Mouse (Mus musculus) retina, postnatal 1 day (tissue): ENCODE results near the gene Slc2a9.

ENCODE experiments used
- DNase-seq: peaks from one replicate; pipeline ENCODE4 v3.0.0-alpha.2; 2012

The Slc2a9 gene

DNA sequence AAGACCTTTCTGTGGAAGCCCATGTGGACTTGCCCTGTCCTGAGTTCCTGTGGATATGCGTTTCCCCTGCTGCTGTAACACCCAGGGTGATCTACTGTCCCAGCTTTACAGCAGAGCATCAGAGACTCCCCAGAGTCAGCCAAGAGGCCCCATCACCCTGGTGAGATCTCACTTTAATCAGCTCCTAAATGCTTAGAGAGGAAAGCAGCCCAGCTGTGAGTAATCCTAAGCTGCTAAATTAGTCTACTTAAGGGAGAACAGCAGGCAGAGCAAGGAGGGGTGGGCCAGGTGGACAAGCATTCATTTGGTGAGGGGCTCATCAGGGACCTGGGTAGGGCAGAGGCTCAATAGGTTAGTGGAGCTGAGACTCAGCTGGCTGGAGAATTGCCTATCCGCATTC is 137.4 kb downstream of the Slc2a9 start:
- peak; percentile 62 for DNase-seq

DNA sequence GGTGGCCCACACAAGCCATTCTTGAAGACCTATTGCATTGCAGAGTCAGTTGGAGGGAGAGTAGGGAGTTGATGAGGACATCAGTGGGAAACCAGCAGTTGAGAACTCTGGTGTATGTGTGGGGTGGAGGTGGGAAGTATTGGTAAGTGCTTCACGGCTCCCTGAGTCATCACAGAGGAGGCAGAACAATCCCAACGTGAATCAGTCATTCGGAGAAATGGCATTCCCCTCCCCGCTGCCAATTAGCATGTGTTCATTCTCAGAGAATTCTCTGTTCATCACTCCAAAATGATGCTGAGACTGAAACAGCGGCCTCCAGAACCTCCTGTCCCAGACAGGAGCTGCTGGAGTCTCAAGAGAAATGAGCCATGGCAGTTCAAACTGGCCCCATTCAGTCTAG is 138.5 kb downstream of the Slc2a9 start:
- no peak for DNase-seq

DNA sequence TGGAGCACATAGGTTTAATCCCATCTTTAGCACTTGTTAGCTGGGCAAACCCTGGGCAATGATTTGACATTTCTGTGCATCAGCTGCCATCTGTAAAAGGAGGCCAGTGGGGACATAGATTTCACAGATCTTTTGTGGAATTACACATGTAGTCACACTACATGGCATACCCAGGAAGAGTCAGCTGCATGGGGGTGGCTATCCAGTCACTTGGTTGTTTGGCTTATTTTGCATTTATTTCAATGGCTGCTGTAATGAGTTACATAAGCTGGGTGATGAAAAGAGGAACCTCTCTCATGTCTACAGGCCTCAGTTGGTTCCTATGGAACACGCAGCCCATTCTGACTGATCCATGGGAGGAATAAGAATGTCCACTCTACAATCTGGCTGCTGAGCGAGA is 143.2 kb downstream of the Slc2a9 start:
- DNase-seq: no peak

DNA sequence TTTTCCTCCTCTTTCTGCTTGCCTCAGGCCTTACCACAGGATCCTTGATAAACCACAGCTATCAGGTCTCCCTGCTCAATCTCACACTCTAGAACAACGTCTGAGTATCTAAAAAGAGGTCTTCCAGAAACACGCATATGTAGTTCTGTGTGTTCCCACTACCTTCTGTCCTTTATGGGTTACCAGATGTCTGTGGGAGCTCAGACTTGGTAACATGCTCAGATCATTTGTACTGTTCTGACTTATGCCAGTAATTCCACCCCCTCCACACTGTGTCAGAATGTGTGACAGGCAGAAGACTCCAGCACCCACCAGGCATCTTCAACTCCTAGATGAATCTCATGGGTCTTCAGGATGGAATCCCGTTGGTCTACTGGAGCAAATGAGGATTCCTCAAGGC is 146.0 kb downstream of the Slc2a9 start:
- DNase-seq: no peak

DNA sequence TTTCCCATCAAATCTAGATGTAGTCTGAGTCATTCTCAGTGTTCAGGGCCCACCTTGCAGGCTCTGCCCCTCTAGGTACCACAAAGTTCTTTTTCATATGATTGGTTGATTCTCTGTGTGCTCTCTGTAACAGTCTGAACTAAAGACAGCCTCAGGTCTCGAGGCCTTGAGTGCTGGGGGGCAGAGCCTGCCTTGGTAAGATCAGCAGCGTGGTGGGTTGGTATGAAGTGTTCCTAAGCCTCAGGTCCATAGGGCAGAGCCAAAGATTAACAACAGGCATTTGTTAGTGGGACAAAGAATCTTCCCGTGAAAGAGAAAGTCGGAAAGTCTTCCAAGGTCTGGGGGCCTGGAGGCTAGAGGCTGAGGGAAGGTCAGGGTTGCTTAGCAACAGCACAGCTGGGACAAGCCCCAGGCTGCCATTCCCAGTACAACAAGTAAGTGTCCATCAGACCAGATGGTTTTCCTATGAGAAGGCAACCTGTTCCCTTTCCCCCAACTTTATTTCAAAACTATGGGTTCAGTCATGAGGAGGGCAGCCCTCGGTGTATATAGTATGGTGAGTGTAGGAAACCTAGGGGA is 152.5 kb downstream of the Slc2a9 start:
- peak; percentile 20 for DNase-seq

DNA sequence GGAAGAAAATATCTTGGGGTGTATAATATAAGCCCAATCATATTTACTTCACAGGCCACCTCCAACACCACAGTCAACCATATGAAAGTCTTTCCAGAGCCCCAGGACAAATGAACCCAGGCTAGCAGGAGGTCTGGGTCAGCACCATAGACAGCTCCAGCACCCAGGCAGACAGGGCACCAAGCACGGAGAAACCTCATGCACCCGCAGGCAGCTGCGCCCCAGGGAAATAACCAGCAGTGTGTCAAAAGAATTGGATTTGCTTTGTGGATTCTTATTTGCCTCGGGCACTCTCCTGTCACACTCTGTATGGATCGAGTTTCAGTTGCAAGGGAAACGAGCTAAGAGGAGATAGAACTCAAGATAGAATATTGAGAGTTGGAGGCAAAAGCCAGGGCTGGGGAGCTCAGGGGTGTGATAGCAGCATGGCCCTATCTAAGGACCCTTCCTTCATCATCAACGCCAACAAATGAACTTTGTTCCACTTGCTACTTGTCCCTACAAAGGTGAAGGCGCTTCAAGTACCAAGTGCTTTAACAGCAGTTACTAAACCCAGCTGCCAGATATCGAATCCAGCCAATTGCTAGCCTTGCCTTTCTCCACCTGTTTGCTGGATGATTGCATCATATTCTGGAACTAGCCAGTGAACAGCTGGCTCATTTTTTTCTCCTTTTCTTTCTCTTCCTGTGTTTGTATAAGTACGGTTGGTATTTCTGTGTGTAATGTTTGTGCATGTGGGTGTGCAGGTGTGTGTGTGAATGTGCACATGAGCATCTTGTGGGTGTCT is 156.1 kb downstream of the Slc2a9 start:
- DNase-seq: peak; percentile 77

DNA sequence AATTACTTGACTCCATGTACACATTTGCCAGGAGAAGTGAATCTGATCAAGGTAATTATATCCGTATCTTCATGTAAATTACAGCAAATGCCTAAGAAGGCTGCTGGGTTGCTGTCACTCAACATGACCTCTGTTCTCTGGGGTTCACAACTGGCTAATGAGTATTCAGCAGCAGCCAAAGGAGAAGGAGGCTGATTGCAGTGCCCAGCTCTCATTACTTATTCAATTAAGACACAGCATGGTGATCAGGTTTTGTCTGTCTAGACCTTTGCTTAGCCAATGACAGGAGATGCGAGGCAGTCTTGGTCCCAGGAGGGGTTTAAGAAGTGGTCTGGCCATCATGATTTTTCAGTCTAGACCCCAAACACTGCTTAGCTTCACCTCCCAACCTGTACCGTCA is 159.8 kb downstream of the Slc2a9 start:
- DNase-seq: no peak

DNA sequence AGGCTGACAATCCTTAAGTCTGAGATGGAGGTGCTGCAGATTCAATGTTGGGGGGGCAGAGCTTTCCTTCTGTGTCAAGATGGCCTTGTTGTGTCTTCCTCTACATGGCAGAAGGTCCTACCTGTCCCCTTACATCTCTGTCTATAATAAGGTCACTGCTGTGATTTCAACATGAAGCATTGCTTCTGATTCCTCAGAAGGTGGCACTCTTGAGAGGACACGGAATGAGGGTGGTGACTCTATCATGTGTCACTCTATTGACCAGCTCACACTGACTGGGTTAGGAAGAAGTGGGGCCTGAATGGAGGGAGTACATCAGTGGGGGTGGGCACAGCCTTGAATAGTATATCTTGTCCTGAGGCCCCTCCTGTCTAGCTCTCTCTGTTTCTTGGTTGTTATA is 168.4 kb downstream of the Slc2a9 start:
- no peak for DNase-seq

DNA sequence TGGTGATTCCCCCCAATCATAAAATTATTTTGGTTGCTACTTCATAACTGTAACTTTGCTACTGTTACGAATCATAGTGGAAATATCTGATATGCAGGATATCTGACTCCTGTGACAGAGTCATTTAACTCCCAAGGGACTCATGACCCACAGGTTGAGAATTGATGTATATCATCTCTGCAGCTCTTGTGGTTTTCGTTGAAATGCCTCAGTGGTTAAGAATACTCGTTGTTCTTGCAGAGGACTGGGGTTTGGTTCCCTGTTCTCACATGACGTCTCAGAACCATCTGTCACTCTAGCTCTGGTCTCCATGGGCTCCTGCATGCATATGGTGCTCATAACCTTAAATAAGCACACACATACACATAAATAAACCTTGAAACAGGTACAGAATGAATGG is 169.6 kb downstream of the Slc2a9 start:
- DNase-seq: no peak

DNA sequence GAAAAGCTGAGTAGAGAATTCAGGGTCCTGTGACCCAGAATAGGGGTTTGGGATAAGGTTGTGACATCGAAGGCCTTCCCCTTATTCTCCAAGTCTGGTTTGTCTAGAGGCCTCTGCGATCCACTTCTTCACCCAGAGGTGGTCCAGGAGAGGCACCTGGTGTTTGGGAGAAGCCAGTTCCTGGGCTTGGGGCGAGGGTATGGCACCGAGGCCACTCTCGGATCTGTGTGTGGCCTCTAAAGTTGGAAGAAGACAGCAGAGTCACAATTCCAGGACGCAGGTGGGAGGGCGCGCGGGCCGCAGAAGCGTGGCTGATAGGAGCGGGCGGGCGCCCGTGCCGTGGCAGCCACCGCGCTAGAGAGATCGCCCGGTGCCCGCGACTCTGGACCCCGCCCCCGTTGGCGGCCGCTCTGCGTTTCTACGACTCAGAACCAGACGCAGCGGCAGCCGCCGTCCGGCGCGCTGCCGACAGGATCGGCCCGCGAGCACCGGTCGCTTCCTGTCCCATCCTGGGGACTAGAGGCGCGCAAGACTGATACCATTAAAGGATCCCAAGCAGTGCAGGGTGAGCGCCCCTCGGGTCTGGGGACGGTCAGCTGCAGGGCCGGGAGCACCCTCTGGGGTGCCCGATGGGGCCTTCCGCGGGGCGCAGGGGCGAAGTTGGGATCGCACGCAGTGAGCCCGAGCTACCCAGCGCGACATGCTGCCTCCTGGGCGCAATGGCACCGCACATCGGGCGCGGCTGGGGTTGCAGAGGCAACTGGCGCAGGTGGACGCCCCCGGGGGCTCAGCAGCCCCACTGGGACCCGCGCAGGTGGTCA is 183.8 kb downstream of the Slc2a9 start, which contains the start of gene Drd5:
Gene Drd5 (plus strand): TSS at position 402 of the 821 bp plus-strand sequence.
- DNase-seq: peak; percentile 41

DNA sequence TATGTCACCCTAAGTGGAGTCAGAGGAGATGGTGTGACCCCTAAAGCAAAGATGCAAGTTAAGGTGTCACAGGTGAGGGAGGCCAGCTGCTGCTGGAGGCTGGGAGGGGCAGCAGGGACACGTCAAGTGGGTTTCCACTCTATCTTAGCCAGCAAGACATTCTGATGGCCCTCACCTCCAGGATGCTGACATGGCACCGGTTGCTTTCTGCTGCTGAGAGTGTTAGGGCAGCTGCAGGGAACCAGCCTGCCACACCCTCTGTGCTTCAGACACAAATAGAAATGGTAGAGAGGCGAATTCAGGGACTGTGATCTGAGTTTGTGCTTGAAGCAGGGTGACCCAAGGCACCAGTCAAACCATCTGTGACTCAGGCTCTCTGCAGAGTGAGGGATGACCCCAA is 193.1 kb downstream of the Slc2a9 start:
- DNase-seq: no peak

DNA sequence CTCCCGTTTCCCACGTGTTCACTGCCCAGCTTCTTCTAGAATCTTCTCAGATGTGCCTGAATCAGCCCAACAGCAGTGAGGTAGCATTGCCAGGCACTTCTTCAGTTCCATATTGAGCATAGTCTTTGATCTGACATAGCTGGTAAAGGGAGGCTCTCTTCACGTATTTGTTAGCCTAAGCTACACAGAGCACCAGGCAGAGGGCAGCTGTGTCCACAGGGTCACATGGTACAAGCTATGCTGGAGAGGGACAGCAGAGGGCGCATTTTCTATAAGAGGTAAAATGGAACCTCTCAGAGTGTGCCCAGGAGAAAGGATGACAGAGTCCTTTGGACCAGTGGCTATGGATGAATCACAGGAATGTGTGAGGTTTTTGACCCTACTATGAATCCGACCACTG is 194.1 kb downstream of the Slc2a9 start:
- DNase-seq: peak; percentile 74

DNA sequence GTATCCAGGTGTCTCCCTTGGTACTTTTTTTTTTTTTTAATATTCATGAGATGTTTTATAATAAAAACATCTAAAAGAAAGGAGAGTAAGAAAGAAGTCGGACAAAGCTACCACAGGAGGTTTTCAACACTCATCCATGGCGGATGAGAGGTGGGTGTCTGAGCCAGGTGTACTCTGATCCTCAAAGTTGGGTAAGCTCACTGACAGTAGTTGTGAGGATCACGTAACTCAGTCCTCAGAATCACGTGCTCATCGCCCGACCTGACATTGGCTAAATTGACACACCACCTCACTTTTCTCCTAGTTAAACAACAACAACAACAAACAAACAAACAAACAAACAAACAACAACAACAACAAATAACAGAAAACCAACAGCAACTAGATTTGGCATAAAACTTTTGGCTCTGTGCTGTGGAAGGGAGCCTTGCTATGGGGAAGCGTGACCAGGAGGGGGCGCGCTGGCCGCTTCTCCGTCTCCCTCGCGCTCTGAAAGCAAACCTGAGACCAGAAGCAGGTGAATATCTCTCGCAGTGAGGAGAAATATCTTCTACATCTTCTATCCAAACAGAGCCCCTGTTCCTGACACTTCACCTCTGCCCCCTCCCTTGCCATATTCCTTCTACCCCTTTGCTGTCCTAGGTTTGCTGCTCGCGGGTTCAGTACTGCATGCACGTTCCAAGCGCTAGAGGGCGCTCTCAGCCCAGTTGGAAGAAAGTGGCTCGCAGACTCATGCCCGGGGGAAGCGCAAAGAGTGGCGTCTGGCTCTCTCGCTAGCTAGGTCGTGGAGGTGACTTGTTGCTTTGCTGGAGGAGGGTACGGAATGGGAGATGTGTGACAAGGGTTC is 195.5 kb downstream of the Slc2a9 start:
- peak; percentile 91 for DNase-seq

DNA sequence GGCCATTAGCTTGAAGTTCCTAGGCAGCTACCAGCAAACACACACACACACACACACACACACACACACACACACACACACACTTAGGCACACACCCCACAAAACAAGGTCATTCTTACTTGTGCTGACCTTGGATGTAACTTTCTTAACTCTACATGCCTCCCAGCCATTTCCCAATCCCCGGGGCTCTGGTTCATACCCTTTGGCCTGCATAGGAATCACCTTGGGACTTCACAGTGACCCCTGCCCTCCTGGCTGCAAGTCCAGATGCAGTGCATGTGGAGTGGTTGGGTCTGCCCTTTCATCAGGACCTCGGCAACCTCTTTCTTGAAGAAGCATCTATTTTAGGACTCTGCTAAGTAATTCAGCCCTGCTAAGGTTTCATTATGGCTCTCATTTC is 197.7 kb downstream of the Slc2a9 start:
- no peak for DNase-seq

DNA sequence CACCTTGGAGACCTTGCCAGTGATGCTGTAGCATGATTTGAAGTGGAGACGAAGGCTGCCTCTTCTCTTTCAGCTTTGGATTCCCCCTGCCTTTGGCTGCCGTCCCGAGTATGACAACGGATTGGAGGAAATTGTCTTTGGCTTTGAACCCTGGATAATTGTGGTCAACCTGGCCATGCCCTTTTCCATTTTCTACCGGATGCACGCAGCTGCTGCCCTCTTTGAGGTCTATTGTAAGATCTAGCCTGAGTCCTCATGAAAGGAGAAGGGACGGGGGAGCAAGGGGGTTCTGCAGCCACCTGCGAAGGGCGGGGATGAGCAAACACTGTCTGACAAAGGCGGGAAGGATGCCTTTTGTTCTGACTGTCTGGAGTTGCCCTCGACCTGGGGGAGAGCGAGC is 200.3 kb downstream of the Slc2a9 start:
- no peak for DNase-seq

DNA sequence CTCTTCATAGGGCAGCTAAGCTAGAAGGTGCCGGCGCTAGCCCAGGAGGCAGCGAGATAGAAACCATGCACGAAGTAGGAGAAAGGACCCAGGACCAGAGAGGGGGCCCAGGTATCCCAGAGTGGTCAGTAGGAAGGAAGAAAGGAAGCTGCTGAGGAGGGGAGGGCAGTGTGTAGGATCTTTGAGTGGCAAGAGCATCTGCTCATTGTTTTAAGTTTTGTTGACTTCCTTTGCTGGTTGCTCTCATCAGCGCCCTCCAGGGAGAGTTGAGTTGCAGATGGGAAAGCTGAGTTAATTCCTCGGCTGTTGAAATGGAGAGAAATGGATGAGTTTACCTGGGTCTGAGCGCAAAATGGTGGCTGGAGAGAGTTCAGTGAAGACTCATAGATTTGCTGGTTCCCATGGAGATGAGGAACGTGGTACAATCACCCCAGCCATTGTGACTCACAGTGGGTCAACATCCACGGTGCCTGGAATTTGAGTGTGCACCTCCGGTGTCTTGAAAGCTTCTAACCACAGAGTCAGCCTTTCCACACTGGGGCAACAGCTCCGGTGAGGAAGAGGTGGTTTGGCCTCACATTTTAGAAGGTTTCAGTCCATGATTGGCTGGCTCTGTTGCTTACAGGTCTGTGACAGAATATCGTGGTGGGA is 201.1 kb downstream of the Slc2a9 start:
- no peak for DNase-seq
